Mouse (Mus musculus) brain, embryonic 14.5 days (tissue): ENCODE results near the gene Gm17949.

Source experiments
- CTCF ChIP-seq: fragments of 200-500 bp; IDR thresholded peaks from 2 replicates; pipeline ENCODE4 v1.5.1; 2012; ENCODE audit warnings: inconsistent platforms, mild to moderate bottlenecking, moderate library complexity, borderline replicate concordance; ENCODE audit not compliant: insufficient read depth, insufficient read length; ENCODE audit errors: extremely low read depth
- POLR2A ChIP-seq: fragments of 200-500 bp; IDR thresholded peaks from 2 replicates; pipeline ENCODE4 v1.6.1; 2012; ENCODE audit warnings: mild to moderate bottlenecking, inconsistent platforms, borderline replicate concordance; ENCODE audit not compliant: poor library complexity, insufficient read depth, insufficient read length, severe bottlenecking; ENCODE audit errors: extremely low read depth

- TF ChIP-seq CTCF = no peak
- no peak for TF ChIP-seq POLR2A
These were observed 11.2 kb upstream of the Gm17949 start, which contains the start of gene Pspn for GRCm38 (mm10) chr17:56999968-57000609.
